Mouse (Mus musculus) kidney, embryonic 14.5 days (tissue): ENCODE data around the gene Znrf3. TPM values are rescaled to one million over a fixed set of nuclear protein-coding genes. Genes with fewer than 3 reads are reported as not detected.

ENCODE experiments used
- ATAC-seq: fragments of 200-750 bp; cut with Nextera tagmentation; 2 replicates; pipeline ENCODE4 v1.8.0; 2017; ENCODE audit warnings: moderate number of reproducible peaks, mild to moderate bottlenecking, moderate TSS enrichment, moderate library complexity; ENCODE audit not compliant: low FRiP score, low TSS enrichment
- H3K27ac ChIP-seq: fragments of 300-500 bp; sonication (generic); 2 replicates; pipeline ENCODE4 v1.5.1; 2014; ENCODE audit warnings: low read depth, mild to moderate bottlenecking, low read length, moderate library complexity, mixed read lengths
- H3K27me3 ChIP-seq: fragments of 300-500 bp; sonication (generic); 2 replicates; pipeline ENCODE4 v1.6.1; 2014; ENCODE audit warnings: mild to moderate bottlenecking, low read length; ENCODE audit not compliant: control insufficient read depth, insufficient read depth
- H3K36me3 ChIP-seq: fragments of 300-500 bp; sonication (generic); 2 replicates; pipeline ENCODE4 v1.6.1; 2014; ENCODE audit warnings: low read length, mixed read lengths; ENCODE audit not compliant: control insufficient read depth, insufficient read depth
- H3K4me1 ChIP-seq: fragments of 300-500 bp; sonication (generic); 2 replicates; pipeline ENCODE4 v1.6.1; 2014; ENCODE audit warnings: low read length, mixed read lengths; ENCODE audit not compliant: control insufficient read depth, insufficient read depth
- H3K4me2 ChIP-seq: fragments of 300-500 bp; sonication (generic); replicated peaks from 2 replicates; pipeline ENCODE4 v1.6.1; 2014; ENCODE audit warnings: low read depth, mild to moderate bottlenecking, low read length
- H3K4me3 ChIP-seq: fragments of 300-500 bp; sonication (generic); 2 replicates; pipeline ENCODE4 v1.5.1; 2014; ENCODE audit warnings: mild to moderate bottlenecking, low read length
- H3K9ac ChIP-seq: fragments of 300-500 bp; sonication (generic); 2 replicates; pipeline ENCODE4 v1.6.1; 2014; ENCODE audit warnings: low read depth, mild to moderate bottlenecking, low read length, moderate library complexity
- H3K9me3 ChIP-seq: fragments of 300-500 bp; sonication (generic); 2 replicates; pipeline ENCODE4 v1.6.1; 2016; ENCODE audit warnings: low read length; ENCODE audit not compliant: control insufficient read depth
- WGBS: fragments of 180-500 bp; shearing (Covaris S2); extraction: QIAGEN DNeasy Blood & Tissue Kit; methylation state at CpG from one replicate; pipeline ENCODE4 v1.1.7; 2014; 5-methylcytosine and 5-hydroxymethylcytosine counted together
- polyA plus RNA-seq: library from polyadenylated mRNA; unstranded; fragments of >200 nt; fragmentation: Nextera tagmentation; extraction: Ambion mirVana; gene quantifications from 2 replicates; pipeline ENCODE4 v1.2.1, GENCODE M21; 2014

Znrf3 gene
- polyA plus RNA-seq, 1 experiment from 2014 or later: 20.6 TPM

DNA sequence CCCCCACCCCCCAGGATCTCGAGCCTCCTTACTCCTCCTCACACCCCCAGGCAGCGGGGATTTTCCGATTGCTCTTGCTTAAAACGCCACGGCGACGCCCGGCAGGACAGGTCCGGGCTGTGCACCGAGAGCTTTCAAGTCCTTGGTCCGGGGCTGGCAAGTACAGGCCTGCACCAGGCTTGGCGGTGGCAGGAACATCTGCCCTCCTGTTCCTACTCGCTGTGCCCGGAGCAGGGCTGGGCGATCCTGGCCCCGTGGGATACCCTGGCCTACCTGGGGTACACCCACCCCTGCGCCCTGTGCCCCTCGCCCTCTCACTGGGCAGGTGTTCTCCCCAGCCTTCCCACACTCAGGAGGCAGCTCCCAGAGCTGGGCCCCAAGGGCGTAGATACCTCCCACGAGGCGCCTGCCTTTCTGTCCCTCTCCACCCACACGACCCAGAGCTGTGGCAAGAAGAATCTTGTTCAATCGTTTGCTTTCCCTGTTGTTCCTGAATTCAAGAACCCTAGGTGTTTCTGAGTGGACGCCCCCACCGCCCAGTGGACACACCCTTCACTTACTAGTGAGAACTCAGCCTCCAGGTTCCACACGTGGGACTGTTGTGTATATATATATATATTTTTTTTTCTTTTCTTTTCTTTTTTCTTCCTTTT lies 181.4 kb downstream of the Znrf3 start:
- Histone ChIP-seq H3K9ac (peak overlapping the region; percentile 12; the same call in 1 of the 2 replicates), H3K27me3 (no peaks in the 10 kb centered on the region), H3K4me1 (peaks cover 13% of the 10 kb centered on the region), H3K4me2 (no peak overlapping the region), H3K9me3 (no peaks in the 10 kb centered on the region), H3K27ac (no peak overlapping the region), H3K4me3 (no peak overlapping the region), H3K36me3 (no peaks in the 10 kb centered on the region)
- ATAC-seq: no peak
- WGBS: 60% methylated on average over 26 of the region's 26 CpGs

DNA sequence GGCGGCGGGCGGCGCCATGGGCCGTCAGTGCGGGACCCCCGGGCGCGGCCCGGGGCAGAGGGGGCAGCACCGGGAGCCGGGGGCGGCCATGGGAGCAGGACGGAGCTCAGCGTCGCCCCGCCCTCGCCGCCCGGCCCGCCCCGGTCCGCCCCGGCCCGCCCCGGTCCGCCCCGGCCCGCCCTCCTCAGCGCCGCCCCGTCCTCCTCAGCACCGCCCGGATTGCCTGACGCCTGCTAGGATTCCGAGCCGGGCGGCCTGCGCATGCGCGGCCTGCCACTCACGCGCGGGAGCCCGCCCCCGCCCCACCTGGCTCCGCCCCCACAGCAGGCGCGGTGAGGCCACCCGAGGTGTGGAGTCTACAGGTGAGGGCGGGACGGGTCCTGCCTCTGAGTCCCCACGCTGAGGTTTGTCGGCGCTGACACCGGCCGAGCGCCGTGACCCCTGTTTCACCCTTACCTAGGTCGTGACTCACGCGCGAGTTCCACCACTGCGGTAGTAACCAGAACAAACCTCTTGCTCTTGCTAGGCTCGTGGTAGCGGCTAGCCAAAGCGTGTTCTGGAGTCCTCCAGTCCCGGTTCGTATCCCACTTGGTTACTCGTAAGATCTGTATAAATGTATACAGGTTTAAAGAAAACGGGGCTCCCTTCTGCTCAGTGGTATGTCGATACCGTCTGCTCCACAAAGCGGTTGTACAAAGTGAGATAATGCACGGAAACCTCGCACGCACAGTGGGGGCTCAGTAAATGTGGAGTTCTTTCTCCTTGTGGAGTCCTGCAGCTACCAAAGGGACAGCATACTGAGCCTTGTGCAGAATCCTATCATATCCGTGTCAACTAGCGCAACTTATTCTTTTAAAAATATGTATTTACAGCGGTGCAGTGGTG lies 182.9 kb downstream of the Znrf3 start, which contains the start of gene Kremen1:
Gene Kremen1, minus strand, starts transcription at position 51 of the 885 bp plus-strand sequence.
- no peaks in the 10 kb centered on the region for H3K27me3 ChIP-seq
- H3K4me3 ChIP-seq: peak within 1 kb of the TSS; percentile 55
- ATAC-seq: peak; percentile 97
- H3K27ac ChIP-seq: peak within 1 kb of the TSS; percentile 14
- 5% methylated on average over 37 of the region's 80 CpGs for WGBS
- no peaks in the 10 kb centered on the region for H3K9me3 ChIP-seq
- H3K4me2 ChIP-seq: peak within 1 kb of the TSS; percentile 61
- H3K36me3 ChIP-seq: no peaks in the 10 kb centered on the region
- H3K4me1 ChIP-seq: peaks cover 15% of the 10 kb centered on the region
- peak within 1 kb of the TSS; percentile 67 for H3K9ac ChIP-seq

DNA sequence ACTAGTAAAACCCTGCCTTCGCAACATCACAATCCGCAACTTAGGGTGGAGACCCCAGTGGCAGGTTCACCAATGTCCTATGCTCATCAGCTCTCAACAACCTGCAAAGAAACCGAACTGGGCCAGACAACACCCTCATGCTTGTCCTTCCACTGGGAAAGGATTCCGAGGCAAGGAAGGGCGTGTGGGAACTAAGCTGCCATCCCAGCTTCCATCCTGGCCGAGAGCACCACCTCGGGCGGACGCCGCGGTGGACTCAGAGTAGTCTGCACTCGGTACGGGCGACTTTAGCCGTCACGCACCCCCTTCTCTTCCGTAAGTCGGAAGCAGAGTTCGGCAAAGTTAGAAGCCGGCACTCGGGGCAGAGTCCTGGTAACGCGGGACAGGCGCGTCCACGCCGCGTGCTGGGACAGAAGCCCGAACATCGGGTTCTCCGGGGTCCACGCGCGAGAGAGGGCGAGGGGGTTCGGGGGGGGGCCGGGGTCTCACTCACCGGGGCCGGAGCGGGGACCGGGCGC lies 183.6 kb downstream of the Znrf3 start:
- no peaks in the 10 kb centered on the region for H3K9me3 ChIP-seq
- ATAC-seq: peak; percentile 43
- H3K9ac ChIP-seq: peak overlapping the region; percentile 67
- H3K4me3 ChIP-seq: peak overlapping the region; percentile 55
- under 1% methylated on average over 34 of the region's 42 CpGs for WGBS
- H3K36me3 ChIP-seq: no peaks in the 10 kb centered on the region
- peaks cover 20% of the 10 kb centered on the region for H3K4me1 ChIP-seq
- peak overlapping the region; percentile 61 for H3K4me2 ChIP-seq
- H3K27ac ChIP-seq: peak overlapping the region; percentile 14
- no peaks in the 10 kb centered on the region for H3K27me3 ChIP-seq

DNA sequence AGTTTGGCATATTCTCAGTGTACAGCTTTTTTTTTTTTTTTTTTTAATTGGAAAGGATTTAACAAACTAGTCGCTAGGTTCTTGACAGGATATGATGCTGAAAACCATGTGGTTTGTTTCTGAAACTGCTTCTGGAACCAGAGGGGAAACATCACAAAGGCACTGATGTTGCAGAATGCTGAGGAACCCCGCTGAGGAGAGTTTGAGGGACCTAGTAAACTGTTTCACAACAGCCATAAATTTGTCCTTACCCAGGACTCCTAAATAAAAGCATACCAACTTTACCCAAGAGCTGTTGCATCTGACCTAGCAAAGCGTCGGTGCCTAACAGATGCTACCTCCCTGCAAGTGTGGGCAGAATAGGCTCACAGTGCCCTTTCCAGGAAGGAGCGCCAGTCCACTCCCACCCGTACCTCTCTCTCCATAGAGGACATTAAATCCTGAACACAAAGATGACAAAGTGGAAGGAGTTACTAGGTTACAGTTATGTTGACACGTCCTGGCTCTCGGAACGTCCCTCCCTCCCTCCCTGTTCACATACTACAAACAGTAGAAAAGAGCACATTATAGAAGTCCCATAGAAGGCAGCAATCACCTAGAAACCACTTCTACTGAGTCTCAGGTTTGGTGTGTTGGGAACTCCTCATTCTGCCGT lies 184.6 kb downstream of the Znrf3 start:
- H3K9me3 ChIP-seq: no peaks in the 10 kb centered on the region
- peaks cover 20% of the 10 kb centered on the region for H3K4me1 ChIP-seq
- peak overlapping the region; percentile 67; the same call in 1 of the 2 replicates for H3K9ac ChIP-seq
- 15% methylated on average over 10 of the region's 10 CpGs for WGBS
- no peak overlapping the region; the same call in 1 of the 2 replicates for H3K27ac ChIP-seq
- H3K36me3 ChIP-seq: no peaks in the 10 kb centered on the region
- no peaks in the 10 kb centered on the region for H3K27me3 ChIP-seq
- H3K4me2 ChIP-seq: peak overlapping the region; percentile 61
- peak overlapping the region; percentile 55 for H3K4me3 ChIP-seq
- ATAC-seq: no peak

DNA sequence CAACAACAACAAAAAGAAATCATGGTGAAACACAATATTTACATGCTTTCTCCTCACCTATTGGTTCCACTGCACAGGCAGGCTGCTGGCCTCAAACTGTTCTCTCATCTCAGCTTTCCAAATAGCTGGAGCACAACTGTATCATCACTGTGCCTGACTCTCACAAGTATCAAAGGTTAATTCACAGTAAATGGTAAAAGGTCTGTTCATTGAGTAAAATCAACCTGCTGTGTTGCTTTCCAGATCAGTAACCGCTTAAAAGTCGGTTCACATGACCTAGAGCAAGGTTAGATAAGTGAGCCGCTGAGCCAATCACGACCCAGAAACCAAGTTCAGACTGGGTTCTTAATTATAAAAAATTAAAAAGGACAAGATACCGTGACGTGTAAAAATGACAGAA lies 186.6 kb downstream of the Znrf3 start:
- no peak overlapping the region for H3K27ac ChIP-seq
- no peak for ATAC-seq
- H3K36me3 ChIP-seq: no peaks in the 10 kb centered on the region
- WGBS: 92% methylated on average over 6 of the region's 6 CpGs
- no peak overlapping the region for H3K4me2 ChIP-seq
- H3K9me3 ChIP-seq: no peaks in the 10 kb centered on the region
- no peak overlapping the region for H3K9ac ChIP-seq
- H3K27me3 ChIP-seq: no peaks in the 10 kb centered on the region
- H3K4me3 ChIP-seq: no peak overlapping the region
- peaks cover 27% of the 10 kb centered on the region for H3K4me1 ChIP-seq

DNA sequence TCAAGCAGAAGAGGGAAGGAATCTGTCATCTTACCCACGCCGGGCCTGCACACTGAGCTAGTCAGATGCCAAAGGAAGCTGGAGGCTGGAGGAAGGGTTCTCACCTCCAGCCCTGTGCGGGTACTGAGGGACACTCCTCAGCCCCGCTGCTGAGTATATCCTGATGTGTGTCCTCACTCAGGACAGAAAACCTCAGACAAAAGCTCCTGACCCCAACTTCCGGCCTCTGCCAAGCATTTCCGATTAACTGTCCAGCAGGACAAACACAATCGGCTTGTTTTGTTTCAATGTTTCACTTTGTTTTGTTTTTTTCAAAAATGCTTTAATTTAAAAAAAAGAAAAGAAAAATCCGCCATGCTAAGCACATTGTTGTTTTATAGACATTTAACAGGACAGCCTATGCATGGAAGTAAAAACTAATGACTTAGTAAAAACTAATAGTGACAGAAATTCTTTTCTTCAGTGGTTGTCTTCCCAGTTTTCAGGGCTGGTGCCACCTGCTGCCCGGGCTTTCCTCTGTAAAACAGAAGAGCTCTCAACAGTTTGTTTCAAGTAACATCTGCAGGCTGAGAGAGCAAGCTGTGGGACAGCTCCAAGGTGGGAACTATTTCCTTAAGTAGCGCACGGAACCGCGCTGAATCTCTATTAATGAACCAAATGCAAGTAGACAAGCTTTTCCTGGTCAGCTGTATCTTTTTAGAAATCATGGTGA lies 187.3 kb downstream of the Znrf3 start:
- H3K4me1 ChIP-seq: peaks cover 28% of the 10 kb centered on the region
- no peak overlapping the region for H3K4me2 ChIP-seq
- H3K27me3 ChIP-seq: no peaks in the 10 kb centered on the region
- no peaks in the 10 kb centered on the region for H3K9me3 ChIP-seq
- H3K36me3 ChIP-seq: no peaks in the 10 kb centered on the region
- WGBS: 77% methylated on average over 13 of the region's 13 CpGs
- H3K27ac ChIP-seq: no peak overlapping the region
- H3K9ac ChIP-seq: no peak overlapping the region
- H3K4me3 ChIP-seq: no peak overlapping the region
- ATAC-seq: no peak

DNA sequence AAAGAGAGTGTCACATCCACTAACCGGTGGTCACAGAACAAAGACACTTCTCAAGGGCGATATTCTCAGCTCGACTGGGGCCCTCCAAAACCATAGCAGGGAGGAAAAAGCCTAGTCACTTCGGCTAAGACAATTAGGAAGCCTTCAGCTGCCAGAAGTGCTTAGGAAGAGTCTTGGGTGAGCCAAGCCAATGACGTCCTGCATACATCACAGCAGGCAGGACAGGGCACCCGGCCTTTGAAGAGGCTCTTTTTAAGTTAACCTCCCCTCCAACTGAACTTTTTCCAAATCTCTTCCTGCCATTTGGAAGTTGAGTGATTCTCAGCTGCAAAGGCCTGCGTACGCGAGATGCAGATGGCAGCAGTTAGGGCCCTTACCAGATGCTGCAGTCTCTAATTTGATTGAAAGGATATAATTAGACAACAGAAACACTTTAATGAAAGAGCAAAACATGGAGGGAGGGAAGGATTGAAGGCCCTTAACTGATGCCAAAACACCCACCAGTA lies 189.1 kb downstream of the Znrf3 start:
- no peak for ATAC-seq
- no peak overlapping the region for H3K27ac ChIP-seq
- no peak overlapping the region for H3K4me3 ChIP-seq
- 46% methylated on average over 9 of the region's 9 CpGs for WGBS
- no peaks in the 10 kb centered on the region for H3K9me3 ChIP-seq
- H3K9ac ChIP-seq: no peak overlapping the region
- H3K4me2 ChIP-seq: no peak overlapping the region
- peaks cover 23% of the 10 kb centered on the region for H3K4me1 ChIP-seq
- H3K36me3 ChIP-seq: no peaks in the 10 kb centered on the region
- no peaks in the 10 kb centered on the region for H3K27me3 ChIP-seq

DNA sequence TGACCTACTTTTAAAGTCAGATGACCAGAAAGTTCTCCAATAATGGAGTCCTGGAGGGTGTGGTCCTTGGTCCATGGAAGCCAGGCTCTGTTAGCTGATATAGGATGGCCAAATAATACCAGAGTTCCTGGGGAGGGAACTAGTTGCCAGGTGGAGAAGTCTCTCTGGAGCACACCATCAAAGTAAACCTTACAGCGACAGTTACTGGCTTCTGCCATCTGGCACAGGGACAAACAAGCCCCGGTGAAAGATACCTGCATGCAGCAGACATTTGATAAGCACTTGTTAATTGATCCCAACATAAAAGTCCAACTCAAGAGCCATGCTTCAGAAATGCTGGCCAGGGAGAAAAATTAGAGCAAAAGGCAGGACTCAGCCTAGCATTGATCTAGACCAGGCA lies 190.6 kb downstream of the Znrf3 start:
- Histone ChIP-seq H3K4me1 (peaks cover 16% of the 10 kb centered on the region), H3K9ac (no peak overlapping the region; the same call in 1 of the 2 replicates), H3K4me2 (no peak overlapping the region), H3K27me3 (no peaks in the 10 kb centered on the region), H3K27ac (no peak overlapping the region), H3K9me3 (no peaks in the 10 kb centered on the region), H3K36me3 (no peaks in the 10 kb centered on the region), H3K4me3 (no peak overlapping the region)
- ATAC-seq: no peak
- 39% methylated on average over 2 of the region's 2 CpGs for WGBS
